Mouse (Mus musculus): Measurements from ENCODE around the gene Slc25a39. TPM values are rescaled to one million over a fixed set of nuclear protein-coding genes. Genes with fewer than 3 reads are reported as not detected.
A peak's percentile ranks its signal among the peaks of the same experiment; 100 is the strongest.
"Not testable (repeated sequence)": the region's sequence is repeated elsewhere in the genome, so short reads cannot be mapped to it uniquely, and the experiment has no call there.

Gene Slc25a39
- polyA plus RNA-seq, 1 experiment from 2014 or later: 189 TPM

- no peak overlapping the region for H3K4me2 ChIP-seq (replicated peaks; ENCODE audit: low read depth)
- no peaks in the 10 kb centered on the region for H3K9me3 ChIP-seq (ENCODE audit: control insufficient read depth, low read length)
- H3K36me3 ChIP-seq (ENCODE audit: control insufficient read depth, insufficient read depth, low read length): no peaks in the 10 kb centered on the region
- ATAC-seq (ENCODE audit: low FRiP score, low TSS enrichment) (no peak), DNase-seq (ENCODE audit: low spot score) (no peak)
- no peak overlapping the region for H3K27ac ChIP-seq (replicated peaks)
- WGBS: 76% methylated on average over 8 of the region's 8 CpGs
- no peaks in the 10 kb centered on the region for H3K27me3 ChIP-seq (ENCODE audit: control insufficient read depth, insufficient read depth, low read length)
- no peak overlapping the region for H3K9ac ChIP-seq (ENCODE audit: low read length)
- no peak overlapping the region for H3K4me3 ChIP-seq (ENCODE audit: low read depth, low read length)
- no peaks in the 10 kb centered on the region for H3K4me1 ChIP-seq (replicated peaks; ENCODE audit: control insufficient read depth, insufficient read depth)
- no peak for TF ChIP-seq EP300 (optimal IDR thresholded peaks at IDR 0.05)
- no peak for TF ChIP-seq CTCF (IDR thresholded peaks at IDR 0.05; ENCODE audit: low read depth)
Measured at GRCm38 (mm10) chr11:102413059-102413458, 5.3 kb upstream of the Slc25a39 start.

DNA sequence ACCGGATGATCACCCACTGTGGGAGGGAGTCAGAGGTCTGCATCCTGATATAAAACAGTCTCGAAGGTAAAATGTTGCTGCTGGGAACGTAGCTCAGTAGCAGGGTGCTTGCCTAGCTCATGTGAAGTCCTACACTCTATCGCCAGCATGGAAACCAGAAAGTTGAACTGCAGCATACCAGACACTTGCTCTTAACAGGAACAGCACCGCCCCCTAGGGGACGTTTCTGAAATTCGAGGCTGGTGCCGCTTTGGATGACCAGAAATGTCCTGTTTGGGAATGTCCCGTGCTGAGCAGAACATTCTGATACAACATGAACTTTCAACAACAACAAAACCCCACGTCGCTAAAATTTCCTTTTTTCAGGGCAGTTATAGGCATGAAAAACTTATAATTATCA is 4.0 kb upstream of the Slc25a39 start:
- no peak for TF ChIP-seq EP300 (optimal IDR thresholded peaks at IDR 0.05)
- TF ChIP-seq CTCF (IDR thresholded peaks at IDR 0.05; ENCODE audit: low read depth): peak; percentile 94
- 4% methylated on average over 11 of the region's 11 CpGs for WGBS
- Histone ChIP-seq H3K36me3 (ENCODE audit: control insufficient read depth, insufficient read depth, low read length) (no peaks in the 10 kb centered on the region), H3K27ac (replicated peaks) (no peak overlapping the region), H3K4me1 (replicated peaks; ENCODE audit: control insufficient read depth, insufficient read depth) (no peaks in the 10 kb centered on the region), H3K9me3 (ENCODE audit: control insufficient read depth, low read length) (no peaks in the 10 kb centered on the region), H3K4me2 (replicated peaks; ENCODE audit: low read depth) (no peak overlapping the region; the same call in 1 of the 2 replicates), H3K9ac (ENCODE audit: low read length) (no peak overlapping the region; the same call in 1 of the 2 replicates), H3K27me3 (ENCODE audit: control insufficient read depth, insufficient read depth, low read length) (no peaks in the 10 kb centered on the region), H3K4me3 (ENCODE audit: low read depth, low read length) (no peak overlapping the region)
- ATAC-seq (ENCODE audit: low FRiP score, low TSS enrichment): peak; percentile 29; the same call in 1 of the 2 replicates
- DNase-seq (ENCODE audit: low spot score): peak; percentile 92

DNA sequence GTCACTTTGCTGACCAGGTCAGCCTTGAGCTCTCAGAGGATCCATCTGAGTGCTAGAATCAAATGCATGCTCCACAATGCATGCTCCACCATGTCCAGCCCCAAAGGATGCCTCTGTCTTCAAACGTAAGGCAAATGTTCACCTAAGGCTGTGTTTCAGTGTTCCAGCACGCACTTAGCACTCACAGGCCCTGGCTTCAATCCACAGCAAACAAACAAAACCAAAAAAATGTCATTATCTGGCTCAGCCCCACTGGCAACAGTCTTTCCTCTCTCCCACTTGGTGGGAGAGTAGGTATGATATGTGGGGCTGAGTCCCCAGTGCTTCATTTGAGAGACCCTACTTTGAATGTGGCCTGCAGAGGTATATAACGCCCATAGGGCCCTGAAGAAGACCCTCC is 3.3 kb upstream of the Slc25a39 start:
- H3K9ac ChIP-seq (ENCODE audit: low read length): peak overlapping the region; percentile 0; the same call in 1 of the 2 replicates

DNA sequence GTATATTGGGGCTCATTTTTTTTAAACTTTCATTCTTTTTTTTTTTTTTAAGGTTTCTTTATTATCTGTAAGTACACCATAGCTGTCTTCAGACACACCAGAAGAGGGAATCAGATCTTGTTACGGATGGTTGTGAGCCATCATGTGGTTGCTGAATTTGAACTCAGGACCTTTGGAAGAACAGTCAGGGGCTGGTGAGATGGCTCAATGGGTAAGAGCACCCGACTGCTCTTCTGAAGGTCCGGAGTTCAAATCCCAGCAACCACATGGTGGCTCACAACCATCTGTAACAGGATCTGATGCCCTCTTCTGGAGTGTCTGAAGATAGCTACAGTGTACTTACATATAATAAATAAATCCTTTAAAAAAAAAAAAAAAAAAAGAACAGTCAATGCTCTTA is 2.6 kb upstream of the Slc25a39 start:
- 93% methylated on average over 3 of the region's 3 CpGs for WGBS

More for the DNA sequence above, 3.3 kb upstream of the Slc25a39 start:
- DNase-seq (ENCODE audit: low spot score) (no peak), ATAC-seq (ENCODE audit: low FRiP score, low TSS enrichment) (no peak)
- H3K4me3 ChIP-seq (ENCODE audit: low read depth, low read length): no peak overlapping the region
- H3K9me3 ChIP-seq (ENCODE audit: control insufficient read depth, low read length): no peaks in the 10 kb centered on the region
- TF ChIP-seq EP300 (optimal IDR thresholded peaks at IDR 0.05): no peak
- TF ChIP-seq CTCF (IDR thresholded peaks at IDR 0.05; ENCODE audit: low read depth): no peak
- H3K27ac ChIP-seq (replicated peaks): no peak overlapping the region
- peaks cover 5% of the 10 kb centered on the region; the same call in 1 of the 2 replicates for H3K4me1 ChIP-seq (replicated peaks; ENCODE audit: control insufficient read depth, insufficient read depth)
- no peak overlapping the region; the same call in 1 of the 2 replicates for H3K4me2 ChIP-seq (replicated peaks; ENCODE audit: low read depth)
- WGBS: 53% methylated on average over 3 of the region's 3 CpGs
- no peaks in the 10 kb centered on the region for H3K27me3 ChIP-seq (ENCODE audit: control insufficient read depth, insufficient read depth, low read length)
- H3K36me3 ChIP-seq (ENCODE audit: control insufficient read depth, insufficient read depth, low read length): no peaks in the 10 kb centered on the region

DNA sequence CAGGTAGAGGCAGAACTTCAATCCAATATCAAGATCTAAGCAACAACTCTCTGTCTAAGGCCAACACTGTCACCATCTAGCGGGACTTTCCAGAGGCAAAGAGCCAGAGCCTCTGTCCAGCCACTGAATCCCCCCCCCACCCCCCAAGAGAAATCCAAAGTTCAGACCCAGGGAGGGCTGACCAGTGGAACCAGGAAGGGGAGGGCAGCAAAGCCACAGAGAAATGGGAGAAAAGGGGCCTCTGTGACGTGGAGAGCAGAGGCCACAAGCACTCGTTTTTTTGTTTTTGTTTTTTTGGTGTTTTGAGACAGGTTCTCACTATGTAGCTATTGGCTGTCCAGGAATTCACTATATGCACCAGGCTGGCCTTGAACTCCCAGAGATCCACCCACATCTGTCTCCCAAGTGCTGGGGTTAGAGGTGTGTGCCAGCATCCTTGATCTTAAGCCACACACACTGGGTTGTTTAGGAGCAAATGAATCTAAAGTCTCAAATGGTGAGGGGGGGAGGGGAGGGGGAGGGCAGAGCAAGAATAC is 2.1 kb upstream of the Slc25a39 start:
- TF ChIP-seq EP300 (optimal IDR thresholded peaks at IDR 0.05): no peak
- TF ChIP-seq CTCF (IDR thresholded peaks at IDR 0.05; ENCODE audit: low read depth): no peak
- Histone ChIP-seq H3K9ac (ENCODE audit: low read length) (no peak overlapping the region), H3K4me3 (ENCODE audit: low read depth, low read length) (no peak overlapping the region), H3K27me3 (ENCODE audit: control insufficient read depth, insufficient read depth, low read length) (no peaks in the 10 kb centered on the region), H3K9me3 (ENCODE audit: control insufficient read depth, low read length) (no peaks in the 10 kb centered on the region), H3K36me3 (ENCODE audit: control insufficient read depth, insufficient read depth, low read length) (0 out of 2 replicates have a peak, but pooled peaks cover under 1% of the 10 kb centered on the region), H3K27ac (replicated peaks) (no peak overlapping the region), H3K4me1 (replicated peaks; ENCODE audit: control insufficient read depth, insufficient read depth) (peaks cover 5% of the 10 kb centered on the region; the same call in 1 of the 2 replicates), H3K4me2 (replicated peaks; ENCODE audit: low read depth) (no peak overlapping the region)
- 69% methylated on average over 3 of the region's 3 CpGs for WGBS
- ATAC-seq (ENCODE audit: low FRiP score, low TSS enrichment) (no peak), DNase-seq (ENCODE audit: low spot score) (no peak)

More for the DNA sequence above, 2.6 kb upstream of the Slc25a39 start:
- H3K4me3 ChIP-seq (ENCODE audit: low read depth, low read length); DNase-seq (ENCODE audit: low spot score); H3K4me2 ChIP-seq (replicated peaks; ENCODE audit: low read depth); H3K9ac ChIP-seq (ENCODE audit: low read length); H3K9me3 ChIP-seq (ENCODE audit: control insufficient read depth, low read length); H3K4me1 ChIP-seq (replicated peaks; ENCODE audit: control insufficient read depth, insufficient read depth); H3K36me3 ChIP-seq (ENCODE audit: control insufficient read depth, insufficient read depth, low read length); ATAC-seq (ENCODE audit: low FRiP score, low TSS enrichment); H3K27me3 ChIP-seq (ENCODE audit: control insufficient read depth, insufficient read depth, low read length); H3K27ac ChIP-seq (replicated peaks): not testable (repeated sequence)
